Mouse (Mus musculus): ENCODE data around the gene Decr2. TPM values are rescaled to one million over a fixed set of nuclear protein-coding genes. Genes with fewer than 3 reads are reported as not detected.

The Decr2 gene
- polyA plus RNA-seq, 1 experiment from 2014 or later: 65.4 TPM

- ATAC-seq (ENCODE audit: low FRiP score, low TSS enrichment): no peak
- 86% methylated on average over 18 of the region's 18 CpGs for WGBS
- Histone ChIP-seq H3K36me3 (ENCODE audit: control insufficient read depth, insufficient read depth, low read length) (no peaks in the 10 kb centered on the region), H3K4me3 (ENCODE audit: low read depth, low read length) (no peak overlapping the region), H3K9ac (ENCODE audit: low read length) (no peak overlapping the region), H3K4me1 (replicated peaks; ENCODE audit: control insufficient read depth, insufficient read depth) (no peaks in the 10 kb centered on the region), H3K4me2 (replicated peaks; ENCODE audit: low read depth) (no peak overlapping the region), H3K27ac (replicated peaks) (no peak overlapping the region), H3K9me3 (ENCODE audit: control insufficient read depth, low read length) (no peaks in the 10 kb centered on the region), H3K27me3 (ENCODE audit: control insufficient read depth, insufficient read depth, low read length) (no peaks in the 10 kb centered on the region)
- no peak for DNase-seq (ENCODE audit: low spot score)
- TF ChIP-seq CTCF (IDR thresholded peaks at IDR 0.05; ENCODE audit: low read depth) (no peak), EP300 (optimal IDR thresholded peaks at IDR 0.05) (no peak)
Observed at GRCm38 (mm10) chr17:26131856-26132853, 42.0 kb upstream of the Decr2 start.

GRCm38 (mm10) chr17:26131062-26131732 lies 41.1 kb upstream of the Decr2 start:
- ATAC-seq (ENCODE audit: low FRiP score, low TSS enrichment): no peak
- peaks cover 5% of the 10 kb centered on the region; the same call in 1 of the 2 replicates for H3K36me3 ChIP-seq (ENCODE audit: control insufficient read depth, insufficient read depth, low read length)

GRCm38 (mm10) chr17:26125226-26125625 lies 35.1 kb upstream of the Decr2 start:
- H3K36me3 ChIP-seq (ENCODE audit: control insufficient read depth, insufficient read depth, low read length): peaks cover 8% of the 10 kb centered on the region; the same call in 1 of the 2 replicates
- no peaks in the 10 kb centered on the region for H3K9me3 ChIP-seq (ENCODE audit: control insufficient read depth, low read length)
- ATAC-seq (ENCODE audit: low FRiP score, low TSS enrichment): no peak
- H3K9ac ChIP-seq (ENCODE audit: low read length): no peak overlapping the region
- no peak overlapping the region for H3K27ac ChIP-seq (replicated peaks)
- DNase-seq (ENCODE audit: low spot score): no peak
- no peak overlapping the region for H3K4me3 ChIP-seq (ENCODE audit: low read depth, low read length)
- TF ChIP-seq EP300 (optimal IDR thresholded peaks at IDR 0.05): no peak
- TF ChIP-seq CTCF (IDR thresholded peaks at IDR 0.05; ENCODE audit: low read depth): no peak
- H3K4me2 ChIP-seq (replicated peaks; ENCODE audit: low read depth): no peak overlapping the region
- WGBS: 92% methylated on average over 10 of the region's 10 CpGs
- H3K4me1 ChIP-seq (replicated peaks; ENCODE audit: control insufficient read depth, insufficient read depth): 0 out of 2 replicates have a peak, but pooled peaks cover 4% of the 10 kb centered on the region
- H3K27me3 ChIP-seq (ENCODE audit: control insufficient read depth, insufficient read depth, low read length): no peaks in the 10 kb centered on the region

More at GRCm38 (mm10) chr17:26131062-26131732, 41.1 kb upstream of the Decr2 start:
- Histone ChIP-seq H3K27ac (replicated peaks) (no peak overlapping the region), H3K9ac (ENCODE audit: low read length) (no peak overlapping the region), H3K9me3 (ENCODE audit: control insufficient read depth, low read length) (no peaks in the 10 kb centered on the region), H3K4me1 (replicated peaks; ENCODE audit: control insufficient read depth, insufficient read depth) (no peaks in the 10 kb centered on the region), H3K4me3 (ENCODE audit: low read depth, low read length) (no peak overlapping the region), H3K27me3 (ENCODE audit: control insufficient read depth, insufficient read depth, low read length) (no peaks in the 10 kb centered on the region), H3K4me2 (replicated peaks; ENCODE audit: low read depth) (no peak overlapping the region)
- no peak for DNase-seq (ENCODE audit: low spot score)
- no peak for TF ChIP-seq CTCF (IDR thresholded peaks at IDR 0.05; ENCODE audit: low read depth)
- TF ChIP-seq EP300 (optimal IDR thresholded peaks at IDR 0.05): no peak
- WGBS: 84% methylated on average over 18 of the region's 18 CpGs

GRCm38 (mm10) chr17:26124560-26124959 lies 34.4 kb upstream of the Decr2 start:
- H3K4me1 ChIP-seq (replicated peaks; ENCODE audit: control insufficient read depth, insufficient read depth): 0 out of 2 replicates have a peak, but pooled peaks cover 4% of the 10 kb centered on the region

GRCm38 (mm10) chr17:26123267-26123684 lies 33.1 kb upstream of the Decr2 start, which contains the start of gene Mrpl28:
Gene Mrpl28 (plus strand): TSS chr17:26123500.
- peak within 1 kb of the TSS; percentile 69 for H3K27ac ChIP-seq (replicated peaks)
- H3K9me3 ChIP-seq (ENCODE audit: control insufficient read depth, low read length): no peaks in the 10 kb centered on the region
- H3K27me3 ChIP-seq (ENCODE audit: control insufficient read depth, insufficient read depth, low read length): no peaks in the 10 kb centered on the region
- DNase-seq (ENCODE audit: low spot score) (peak; percentile 93), ATAC-seq (ENCODE audit: low FRiP score, low TSS enrichment) (peak; percentile 74)
- H3K4me2 ChIP-seq (replicated peaks; ENCODE audit: low read depth): peak within 1 kb of the TSS; percentile 79
- H3K9ac ChIP-seq (ENCODE audit: low read length): peak within 1 kb of the TSS; percentile 83
- WGBS: under 1% methylated on average over 32 of the region's 32 CpGs
- no peak for TF ChIP-seq EP300 (optimal IDR thresholded peaks at IDR 0.05)
- TF ChIP-seq CTCF (IDR thresholded peaks at IDR 0.05; ENCODE audit: low read depth): no peak; the same call in 1 of the 2 replicates
- peak within 1 kb of the TSS; percentile 93 for H3K4me3 ChIP-seq (ENCODE audit: low read depth, low read length)
- peaks cover 8% of the 10 kb centered on the region; the same call in 1 of the 2 replicates for H3K36me3 ChIP-seq (ENCODE audit: control insufficient read depth, insufficient read depth, low read length)
- H3K4me1 ChIP-seq (replicated peaks; ENCODE audit: control insufficient read depth, insufficient read depth): 0 out of 2 replicates have a peak, but pooled peaks cover 4% of the 10 kb centered on the region

More at GRCm38 (mm10) chr17:26124560-26124959, 34.4 kb upstream of the Decr2 start:
- H3K9ac ChIP-seq (ENCODE audit: low read length): peak overlapping the region; percentile 83
- DNase-seq (ENCODE audit: low spot score) (no peak), ATAC-seq (ENCODE audit: low FRiP score, low TSS enrichment) (no peak)
- H3K36me3 ChIP-seq (ENCODE audit: control insufficient read depth, insufficient read depth, low read length): peaks cover 8% of the 10 kb centered on the region; the same call in 1 of the 2 replicates
- WGBS: 79% methylated on average over 7 of the region's 7 CpGs
- H3K4me2 ChIP-seq (replicated peaks; ENCODE audit: low read depth): peak overlapping the region; percentile 79
- H3K4me3 ChIP-seq (ENCODE audit: low read depth, low read length): peak overlapping the region; percentile 93
- H3K27ac ChIP-seq (replicated peaks): no peak overlapping the region
- no peaks in the 10 kb centered on the region for H3K9me3 ChIP-seq (ENCODE audit: control insufficient read depth, low read length)
- no peaks in the 10 kb centered on the region for H3K27me3 ChIP-seq (ENCODE audit: control insufficient read depth, insufficient read depth, low read length)
- TF ChIP-seq CTCF (IDR thresholded peaks at IDR 0.05; ENCODE audit: low read depth): no peak
- TF ChIP-seq EP300 (optimal IDR thresholded peaks at IDR 0.05): no peak
